Mouse (Mus musculus) kidney, adult 2 months (tissue): Measurements from ENCODE around the gene Nrxn3. TPM values are rescaled to one million over a fixed set of nuclear protein-coding genes. Genes with fewer than 3 reads are reported as not detected.

Experiments
- DNase-seq: peaks from one replicate; pipeline ENCODE4 v3.0.0; 2021
- H3K27ac ChIP-seq: fragments of 200-500 bp; 2 replicates; pipeline ENCODE4 v1.5.1; 2012; ENCODE audit warnings: low read depth, low read length, control low read depth, inconsistent platforms; ENCODE audit not compliant: insufficient read depth
- H3K27me3 ChIP-seq: fragments of 200-500 bp; replicated peaks from 2 replicates; pipeline ENCODE4 v1.6.1; 2012; ENCODE audit warnings: mild to moderate bottlenecking, moderate library complexity, low read length, inconsistent platforms; ENCODE audit not compliant: control insufficient read depth, insufficient read depth
- H3K36me3 ChIP-seq: fragments of 200-500 bp; 2 replicates; pipeline ENCODE4 v1.6.1; 2012; ENCODE audit warnings: mild to moderate bottlenecking, moderate library complexity, low read length, inconsistent platforms; ENCODE audit not compliant: control insufficient read depth, insufficient read depth
- H3K4me1 ChIP-seq: fragments of 200-500 bp; 2 replicates; pipeline ENCODE4 v1.6.1; 2011; ENCODE audit warnings: low read length; ENCODE audit not compliant: control insufficient read depth, insufficient read depth
- H3K4me3 ChIP-seq: fragments of 200-500 bp; 2 replicates; pipeline ENCODE4 v1.5.1; 2011; ENCODE audit warnings: mild to moderate bottlenecking, low read depth, low read length, control low read depth; ENCODE audit not compliant: insufficient read depth
- CTCF ChIP-seq: fragments of 200-500 bp; conservative IDR thresholded peaks from 2 replicates; pipeline ENCODE4 v1.5.1; 2011; ENCODE audit warnings: low read depth, mild to moderate bottlenecking, control low read depth, low read length, moderate library complexity, mixed read lengths; ENCODE audit not compliant: insufficient read depth, insufficient read length
- POLR2A ChIP-seq: fragments of 200-500 bp; IDR thresholded peaks from one replicate; pipeline ENCODE4 v1.6.1; 2011; ENCODE audit warnings: low read depth, low read length, control low read depth
- WGBS: fragments of 180-500 bp; shearing (Covaris S2); methylation state at CpG from one replicate; pipeline ENCODE4 v1.1.7; 2018; 5-methylcytosine and 5-hydroxymethylcytosine counted together
- polyA plus RNA-seq: library from polyadenylated mRNA; depleted of rRNA; stranded (reverse); fragments of >200 nt; gene quantifications from 2 replicates; pipeline ENCODE4 v1.2.3, GENCODE M21; 2012

The Nrxn3 gene
- polyA plus RNA-seq, 1 experiment, result 0.39 TPM

- H3K27me3 ChIP-seq, result no peaks in the 10 kb centered on the region
- no peaks in the 10 kb centered on the region for H3K36me3 ChIP-seq
- WGBS, result 95% methylated on average over 13 of the region's 13 CpGs
- H3K4me3 ChIP-seq, result no peak overlapping the region
- H3K4me1 ChIP-seq, result no peaks in the 10 kb centered on the region
- H3K27ac ChIP-seq, result no peak overlapping the region
- DNase-seq, result no peak
- TF ChIP-seq CTCF, result no peak
- TF ChIP-seq POLR2A, result no peak
Measured at GRCm38 (mm10) chr12:88726316-88726715, 3.6 kb downstream of the Nrxn3 start.

- Histone ChIP-seq H3K27ac (no peak overlapping the region), H3K4me1 (no peaks in the 10 kb centered on the region), H3K27me3 (no peaks in the 10 kb centered on the region), H3K36me3 (no peaks in the 10 kb centered on the region), H3K4me3 (no peak overlapping the region)
- no peak for DNase-seq
- TF ChIP-seq POLR2A (no peak), CTCF (no peak)
- 56% methylated on average over 6 of the region's 6 CpGs for WGBS
Measured at GRCm38 (mm10) chr12:88726755-88727154, 4.1 kb downstream of the Nrxn3 start.

GRCm38 (mm10) chr12:88730720-88731119 is 8.0 kb downstream of the Nrxn3 start:
- no peaks in the 10 kb centered on the region for H3K36me3 ChIP-seq
- WGBS, result 51% methylated on average over 2 of the region's 2 CpGs
- no peaks in the 10 kb centered on the region for H3K4me1 ChIP-seq
- no peak for TF ChIP-seq CTCF
- H3K4me3 ChIP-seq, result no peak overlapping the region
- H3K27ac ChIP-seq, result no peak overlapping the region
- H3K27me3 ChIP-seq, result no peaks in the 10 kb centered on the region
- no peak for DNase-seq

GRCm38 (mm10) chr12:88735045-88735444 is 12.4 kb downstream of the Nrxn3 start:
- no peak for DNase-seq
- no peak overlapping the region for H3K27ac ChIP-seq
- H3K4me1 ChIP-seq, result no peaks in the 10 kb centered on the region
- 60% methylated on average over 1 of the region's 1 CpGs for WGBS
- no peaks in the 10 kb centered on the region for H3K36me3 ChIP-seq
- TF ChIP-seq CTCF (no peak), POLR2A (no peak)
- no peaks in the 10 kb centered on the region for H3K27me3 ChIP-seq
- no peak overlapping the region for H3K4me3 ChIP-seq

GRCm38 (mm10) chr12:88737081-88737480 is 14.4 kb downstream of the Nrxn3 start:
- Histone ChIP-seq H3K27me3 (no peaks in the 10 kb centered on the region), H3K4me1 (no peaks in the 10 kb centered on the region), H3K27ac (no peak overlapping the region), H3K36me3 (no peaks in the 10 kb centered on the region), H3K4me3 (no peak overlapping the region)
- TF ChIP-seq POLR2A (no peak), CTCF (no peak)
- 76% methylated on average over 4 of the region's 4 CpGs for WGBS
- no peak for DNase-seq

- DNase-seq, result no peak
- H3K27me3 ChIP-seq, result no peaks in the 10 kb centered on the region
- WGBS, result 57% methylated on average over 4 of the region's 4 CpGs
Measured at GRCm38 (mm10) chr12:88738616-88739015, 15.9 kb downstream of the Nrxn3 start.

GRCm38 (mm10) chr12:88746788-88747187 is 24.1 kb downstream of the Nrxn3 start:
- Histone ChIP-seq H3K36me3 (no peaks in the 10 kb centered on the region), H3K4me1 (no peaks in the 10 kb centered on the region), H3K27me3 (no peaks in the 10 kb centered on the region), H3K27ac (no peak overlapping the region), H3K4me3 (no peak overlapping the region)
- TF ChIP-seq CTCF, result no peak
- no peak for TF ChIP-seq POLR2A
- 69% methylated on average over 5 of the region's 5 CpGs for WGBS
- no peak for DNase-seq

More at GRCm38 (mm10) chr12:88738616-88739015, 15.9 kb downstream of the Nrxn3 start:
- Histone ChIP-seq H3K4me3 (no peak overlapping the region), H3K27ac (no peak overlapping the region), H3K4me1 (no peaks in the 10 kb centered on the region), H3K36me3 (no peaks in the 10 kb centered on the region)
- TF ChIP-seq CTCF, result no peak
- TF ChIP-seq POLR2A, result no peak

- no peak for DNase-seq
- TF ChIP-seq CTCF (no peak), POLR2A (no peak)
- no peaks in the 10 kb centered on the region for H3K27me3 ChIP-seq
- H3K27ac ChIP-seq, result no peak overlapping the region
- H3K36me3 ChIP-seq, result no peaks in the 10 kb centered on the region
- WGBS, result 70% methylated on average over 2 of the region's 2 CpGs
- H3K4me1 ChIP-seq, result no peaks in the 10 kb centered on the region
- no peak overlapping the region for H3K4me3 ChIP-seq
Measured at GRCm38 (mm10) chr12:88764791-88765190, 42.1 kb downstream of the Nrxn3 start.
